Mouse (Mus musculus) cerebellum, adult 18-20 months (tissue): ENCODE measurements around the gene Hunk.

Experiments
- DNase-seq, 2 experiments: peaks; one replicate each; pipeline ENCODE4 v3.0.0; 2021

Hunk gene

GRCm38 (mm10) chr16:90395996-90396556 is 10.3 kb downstream of the Hunk start:
- DNase-seq, result no peak

DNA sequence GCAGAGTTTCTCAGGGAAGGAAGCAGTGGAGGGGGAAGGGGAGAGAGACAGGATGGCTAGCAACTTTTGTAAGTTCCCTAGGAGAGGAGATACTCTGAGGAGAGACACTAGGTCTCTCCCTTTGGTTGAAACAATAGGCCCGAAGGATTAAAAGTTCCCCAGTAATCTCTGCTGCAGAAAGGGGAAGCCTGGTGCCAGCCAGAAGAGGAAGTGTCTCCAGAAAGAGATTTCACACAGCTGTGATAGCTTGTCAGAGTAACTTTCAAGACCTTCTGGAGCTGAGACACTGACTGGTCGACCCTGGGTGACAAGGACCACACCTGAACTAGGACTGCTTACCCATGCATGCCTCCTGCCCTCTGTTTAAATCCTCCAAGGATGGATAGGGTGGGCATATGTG is 11.1 kb downstream of the Hunk start:
- no peak for DNase-seq

- no peak for DNase-seq
These were observed 14.5 kb downstream of the Hunk start for GRCm38 (mm10) chr16:90400314-90400713.

- DNase-seq, result no peak
These were observed 15.3 kb downstream of the Hunk start for GRCm38 (mm10) chr16:90400906-90401666.

- DNase-seq, result no peak
These were observed 16.5 kb downstream of the Hunk start for GRCm38 (mm10) chr16:90402292-90402691.

- no peak for DNase-seq
These were observed 19.4 kb downstream of the Hunk start for GRCm38 (mm10) chr16:90405195-90405594.

DNA sequence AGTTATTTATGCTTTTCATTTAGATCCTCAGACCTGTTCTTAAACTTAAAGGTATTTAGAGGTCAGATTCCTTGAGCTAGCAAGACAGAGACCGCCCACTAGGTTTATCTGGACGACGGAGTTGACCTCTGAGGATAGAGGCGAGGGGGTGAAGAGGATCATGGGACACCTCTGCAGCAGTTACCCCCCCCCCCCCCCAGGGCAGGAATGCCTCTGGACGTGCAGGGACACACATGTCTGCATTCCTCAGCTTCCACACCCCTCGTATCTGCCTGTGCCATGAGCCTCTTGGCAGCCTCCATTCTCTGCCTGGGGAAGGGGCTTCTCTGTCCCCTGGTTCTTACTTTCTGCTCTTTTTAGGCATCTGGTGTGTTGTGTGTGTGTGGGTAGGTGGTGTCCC is 19.8 kb downstream of the Hunk start:
- no peak for DNase-seq

DNA sequence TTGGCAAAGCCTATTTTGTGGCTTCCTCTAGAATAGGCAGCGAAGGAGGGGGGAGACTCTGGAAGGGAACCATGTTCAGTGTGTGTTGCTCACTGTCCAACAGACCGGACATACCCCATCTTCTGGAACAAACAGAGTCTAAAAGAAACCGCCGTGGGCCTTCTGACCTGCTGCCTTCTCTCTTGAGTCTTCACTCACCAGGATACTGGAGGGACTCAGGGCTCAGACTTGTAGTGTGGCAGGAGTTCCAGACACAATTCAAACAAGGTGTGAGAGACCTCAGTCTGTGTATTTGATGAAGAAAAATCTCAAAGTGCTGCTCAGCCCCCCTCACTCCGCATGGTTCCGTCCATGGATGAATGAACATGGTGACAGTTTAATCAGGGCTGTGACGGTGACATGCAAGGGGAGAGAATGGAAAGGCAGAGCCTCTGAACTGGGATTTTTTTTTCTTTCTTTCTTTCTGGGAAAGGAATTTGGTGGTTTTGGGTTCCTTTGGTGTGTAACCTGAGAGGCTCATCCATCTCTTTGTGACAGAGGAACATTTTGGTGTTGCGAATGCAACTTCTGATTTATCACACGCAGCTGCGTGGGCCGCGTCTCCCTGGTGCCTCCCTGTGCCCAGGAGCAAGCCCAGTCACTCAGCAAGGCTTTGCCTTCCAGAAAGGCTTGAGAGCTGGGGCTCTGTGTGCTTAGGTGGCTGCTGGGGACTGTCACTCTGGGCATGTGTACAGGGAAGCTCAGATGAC is 21.9 kb downstream of the Hunk start:
- no peak for DNase-seq

DNA sequence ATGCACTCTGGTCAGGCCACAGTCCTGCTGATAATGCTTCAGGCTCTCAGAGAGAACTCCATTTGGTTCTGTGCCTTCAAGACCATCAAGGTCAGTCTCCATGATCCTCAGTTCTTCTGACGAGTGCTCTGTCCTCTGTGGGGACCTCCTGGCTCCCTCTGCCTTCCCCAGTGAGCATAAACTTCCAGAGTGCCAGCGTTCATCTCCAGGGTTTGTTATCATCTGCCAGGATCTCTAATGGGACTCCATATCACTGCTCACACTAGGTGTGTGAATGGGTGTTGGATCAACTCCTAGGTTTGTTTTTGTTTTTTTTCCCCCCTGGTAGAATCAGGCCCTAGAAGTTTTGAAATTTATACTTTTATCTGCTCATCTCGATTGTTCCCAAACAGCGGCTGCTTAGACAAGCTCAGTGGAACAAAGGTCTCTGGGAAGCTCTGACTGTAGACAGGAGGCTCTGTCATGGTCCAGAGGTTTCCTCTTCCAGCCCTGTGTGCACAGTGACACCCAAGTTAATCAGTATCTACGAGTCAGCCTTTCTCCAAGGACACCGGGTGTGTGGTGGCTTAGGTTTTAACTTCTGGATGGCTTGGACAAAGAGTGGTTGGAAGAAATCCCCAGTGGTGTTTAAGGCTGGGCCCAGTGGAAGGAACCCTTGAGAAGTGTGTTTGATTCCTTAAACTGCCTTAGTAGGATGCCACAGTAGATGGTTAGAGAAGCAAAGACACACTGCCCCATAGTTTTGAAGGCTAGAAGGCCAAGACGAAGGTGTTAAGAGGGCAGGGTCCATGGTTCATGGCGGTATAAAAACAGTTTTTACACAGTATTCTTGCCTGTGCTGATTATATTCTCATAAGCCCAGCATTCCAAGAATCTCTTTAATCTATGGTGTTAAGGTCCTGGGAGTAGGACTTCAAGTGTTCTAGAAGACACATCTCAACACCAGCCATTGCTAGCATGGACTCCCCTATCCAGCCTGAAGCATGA is 26.6 kb downstream of the Hunk start:
- no peak for DNase-seq

DNA sequence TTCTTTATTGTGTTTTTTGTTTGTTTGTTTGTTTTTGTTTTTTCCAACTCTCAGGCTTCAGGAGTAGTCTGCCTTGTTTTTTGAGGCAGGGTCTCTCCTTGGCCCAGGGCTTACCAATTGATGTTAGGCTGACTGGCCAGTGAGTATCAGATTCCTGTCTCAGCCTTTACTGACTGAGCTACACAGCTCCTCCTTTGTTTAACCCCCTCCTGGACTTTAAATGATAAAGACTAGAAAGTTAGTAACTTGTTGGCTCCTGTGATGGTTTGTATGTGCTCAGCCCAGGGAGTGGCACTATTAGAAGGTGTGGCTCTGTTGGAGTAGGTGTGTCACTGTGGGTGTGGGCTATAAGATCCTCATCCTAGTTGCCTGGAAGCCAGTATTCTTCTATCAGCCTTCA is 30.8 kb downstream of the Hunk start:
- no peak for DNase-seq

- no peak for DNase-seq
These were observed 32.8 kb downstream of the Hunk start for GRCm38 (mm10) chr16:90418661-90419060.

GRCm38 (mm10) chr16:90421145-90421544 is 35.3 kb downstream of the Hunk start:
- DNase-seq, result no peak

GRCm38 (mm10) chr16:90421551-90421950 is 35.7 kb downstream of the Hunk start:
- no peak for DNase-seq

GRCm38 (mm10) chr16:90422108-90422529 is 36.3 kb downstream of the Hunk start:
- DNase-seq, result peak; percentile 10 to 12

DNA sequence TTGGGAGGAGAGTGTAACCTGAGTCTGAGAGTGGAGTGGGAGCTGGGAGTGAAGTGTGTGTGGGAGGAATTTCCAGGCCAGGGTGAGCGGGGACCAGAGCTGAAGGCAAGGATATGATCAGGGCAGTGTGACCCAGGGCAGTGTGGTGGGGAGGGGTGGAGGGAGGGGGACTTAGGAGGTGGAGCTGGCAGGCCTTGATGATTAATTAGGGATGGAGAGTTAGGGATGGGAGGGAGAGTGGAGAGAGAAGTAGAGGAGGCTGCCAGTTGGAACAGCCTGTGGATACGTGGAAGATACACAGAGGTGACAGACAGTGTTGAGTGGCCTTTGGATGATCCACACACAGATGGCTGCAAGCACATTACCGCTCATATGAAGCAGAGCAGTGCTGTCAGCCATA is 38.1 kb downstream of the Hunk start:
- DNase-seq, result no peak

- no peak for DNase-seq
These were observed 38.6 kb downstream of the Hunk start for GRCm38 (mm10) chr16:90424391-90424790.

DNA sequence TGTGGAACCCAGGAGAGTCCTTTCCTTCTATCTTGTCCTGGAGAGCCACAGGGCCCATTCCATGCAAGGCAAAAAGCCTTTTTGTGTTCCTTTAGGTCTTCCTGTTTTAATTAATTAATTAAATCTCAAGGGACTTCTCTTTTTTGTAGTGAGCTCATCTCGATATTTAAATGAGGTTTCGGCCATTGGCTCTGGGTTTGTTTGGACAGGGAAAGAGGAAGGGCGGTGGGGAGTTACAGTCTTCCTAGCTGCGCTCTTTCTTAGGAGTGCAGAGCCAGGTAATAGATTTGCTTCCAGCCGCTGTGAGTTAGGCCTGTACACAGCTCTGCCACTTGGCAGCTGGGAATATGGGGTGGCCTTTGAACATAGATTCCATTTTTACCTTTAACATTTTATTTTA is 40.4 kb downstream of the Hunk start:
- DNase-seq, result no peak

- no peak for DNase-seq
These were observed 42.2 kb downstream of the Hunk start for GRCm38 (mm10) chr16:90427838-90428630.

DNA sequence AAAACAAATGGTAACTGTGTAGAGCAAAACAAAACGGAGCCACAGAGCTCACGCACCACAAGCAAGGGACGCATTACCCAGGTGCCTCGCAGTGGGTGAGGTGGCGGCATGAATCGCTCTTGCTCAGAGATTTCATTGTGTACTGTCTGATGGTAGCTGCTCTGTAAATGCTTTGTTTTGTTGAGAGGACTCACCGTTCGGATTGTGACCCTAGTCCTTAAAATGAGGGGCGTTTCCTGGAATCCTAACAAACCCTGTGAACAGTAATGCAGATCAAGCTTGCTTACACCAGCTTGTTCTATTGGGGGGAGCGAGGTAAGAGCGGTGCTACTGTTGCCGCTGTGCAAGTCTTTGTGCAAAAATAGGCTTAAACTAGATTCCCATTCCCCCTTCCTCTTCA is 47.7 kb downstream of the Hunk start:
- DNase-seq, result no peak

GRCm38 (mm10) chr16:90435231-90435630 is 49.4 kb downstream of the Hunk start:
- no peak for DNase-seq

DNA sequence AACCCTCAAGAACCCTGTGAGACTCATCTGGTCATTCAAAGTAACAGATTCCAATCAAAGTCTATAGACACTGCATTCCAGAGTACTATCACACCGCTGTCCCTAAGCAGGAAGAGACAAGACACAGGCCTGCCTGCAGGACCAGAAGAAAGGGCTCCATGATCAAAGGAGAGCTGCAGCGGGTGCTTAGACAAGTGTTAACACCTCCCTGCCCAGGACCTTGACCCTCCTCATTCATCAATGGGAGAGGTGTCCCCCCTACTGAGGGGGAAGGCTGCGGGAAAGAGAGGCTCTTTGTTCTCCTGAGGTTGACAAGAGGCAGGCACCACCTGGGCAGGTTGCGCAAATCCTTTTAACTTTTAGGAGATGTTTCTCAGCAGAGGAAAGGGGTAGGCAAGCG is 51.5 kb downstream of the Hunk start:
- DNase-seq, result no peak

GRCm38 (mm10) chr16:90439493-90439892 is 53.7 kb downstream of the Hunk start:
- DNase-seq, result no peak
